Mouse (Mus musculus): ENCODE data around the gene Ly6g6e.

DNA sequence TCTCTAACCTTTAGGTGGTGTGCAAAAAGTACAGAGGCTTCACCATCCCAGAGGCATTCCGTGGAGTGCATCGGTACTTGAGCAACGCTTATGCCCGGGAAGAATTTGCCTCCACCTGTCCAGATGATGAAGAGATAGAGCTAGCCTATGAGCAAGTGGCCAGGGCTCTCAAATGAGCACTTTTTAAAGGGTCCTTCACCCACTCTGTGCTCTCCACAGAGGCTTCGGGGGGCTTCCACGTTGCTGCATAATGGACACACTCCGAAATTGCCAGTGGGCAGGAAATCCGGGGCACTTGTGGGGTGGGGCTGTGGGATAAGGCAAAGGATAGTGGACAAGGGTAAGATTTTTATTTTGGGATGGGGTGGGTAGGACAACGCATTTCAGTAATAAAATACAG, 18.4 kb upstream of the Ly6g6e start:
- TF ChIP-seq POLR2A (IDR thresholded peaks at IDR 0.05; ENCODE audit: control insufficient read depth, extremely low read depth, insufficient read depth, low read length, poor library complexity): no peak
- no peak for TF ChIP-seq CTCF (IDR thresholded peaks at IDR 0.05; ENCODE audit: borderline replicate concordance, control insufficient read depth, extremely low read depth, insufficient read depth, low read length, poor library complexity)

Data from thymus, adult 2 months (tissue).